Mouse (Mus musculus): ENCODE data around the gene Lmx1a. TPM values are rescaled to one million over a fixed set of nuclear protein-coding genes. Genes with fewer than 3 reads are reported as not detected.
A peak's percentile ranks its signal among the peaks of the same experiment; 100 is the strongest.

Gene Lmx1a
- polyA plus RNA-seq (2012; rRNA removed), result not detected in 2 replicates

GRCm38 (mm10) chr1:167689232-167689261 is at the start of gene Lmx1a:
TSS of gene Lmx1a (plus strand) at chr1:167689237.
- DNase-seq (ENCODE audit: extremely low spot score in 1 of 2, low spot score in 1 of 2), result no peak

- peak; percentile 53 to 96 for DNase-seq (ENCODE audit: extremely low spot score in 1 of 2, low spot score in 1 of 2)
Observed at GRCm38 (mm10) chr1:167644866-167645537, 44.0 kb upstream of the Lmx1a start.

GRCm38 (mm10) chr1:167648670-167649069 is 40.4 kb upstream of the Lmx1a start:
- no peak for DNase-seq (ENCODE audit: extremely low spot score in 1 of 2, low spot score in 1 of 2)

- DNase-seq (ENCODE audit: extremely low spot score in 1 of 2, low spot score in 1 of 2), result no peak
Observed at GRCm38 (mm10) chr1:167649122-167649633, 39.9 kb upstream of the Lmx1a start.

- DNase-seq (ENCODE audit: extremely low spot score in 1 of 2, low spot score in 1 of 2), result no peak
Observed at GRCm38 (mm10) chr1:167652336-167652735, 36.7 kb upstream of the Lmx1a start.

- no peak for DNase-seq (ENCODE audit: extremely low spot score in 1 of 2, low spot score in 1 of 2)
Observed at GRCm38 (mm10) chr1:167659065-167659464, 30.0 kb upstream of the Lmx1a start.

- DNase-seq (ENCODE audit: extremely low spot score in 1 of 2, low spot score in 1 of 2), result peak in 1 of 2 experiments; percentile 39
Observed at GRCm38 (mm10) chr1:167660521-167661101, 28.4 kb upstream of the Lmx1a start.

- DNase-seq (ENCODE audit: extremely low spot score in 1 of 2, low spot score in 1 of 2), result no peak
Observed at GRCm38 (mm10) chr1:167661123-167661522, 27.9 kb upstream of the Lmx1a start.

GRCm38 (mm10) chr1:167663136-167663535 is 25.9 kb upstream of the Lmx1a start:
- no peak for DNase-seq (ENCODE audit: extremely low spot score in 1 of 2, low spot score in 1 of 2)

- DNase-seq (ENCODE audit: extremely low spot score in 1 of 2, low spot score in 1 of 2), result peak; percentile 14 to 77
Observed at GRCm38 (mm10) chr1:167669796-167670195, 19.2 kb upstream of the Lmx1a start.

- DNase-seq (ENCODE audit: extremely low spot score in 1 of 2, low spot score in 1 of 2), result no peak
Observed at GRCm38 (mm10) chr1:167672433-167672987, 16.5 kb upstream of the Lmx1a start.

- DNase-seq (ENCODE audit: extremely low spot score in 1 of 2, low spot score in 1 of 2), result no peak
Observed at GRCm38 (mm10) chr1:167679061-167679460, 10.0 kb upstream of the Lmx1a start.

- no peak for DNase-seq (ENCODE audit: extremely low spot score in 1 of 2, low spot score in 1 of 2)
Observed at GRCm38 (mm10) chr1:167688001-167688346, 1.1 kb upstream of the Lmx1a start.

- DNase-seq (ENCODE audit: extremely low spot score in 1 of 2, low spot score in 1 of 2), result no peak
Observed at GRCm38 (mm10) chr1:167688347-167689231, 448 bp upstream of the Lmx1a start.

GRCm38 (mm10) chr1:167689262-167690137 is 463 bp downstream of the Lmx1a start:
- no peak for DNase-seq (ENCODE audit: extremely low spot score in 1 of 2, low spot score in 1 of 2)

- DNase-seq (ENCODE audit: extremely low spot score in 1 of 2, low spot score in 1 of 2), result no peak
Observed at GRCm38 (mm10) chr1:167690138-167690710, 1.2 kb downstream of the Lmx1a start.

- no peak for DNase-seq (ENCODE audit: extremely low spot score in 1 of 2, low spot score in 1 of 2)
Observed at GRCm38 (mm10) chr1:167690716-167691550, 1.9 kb downstream of the Lmx1a start.

- DNase-seq (ENCODE audit: extremely low spot score in 1 of 2, low spot score in 1 of 2), result peak in 1 of 2 experiments; percentile 11
Observed at GRCm38 (mm10) chr1:167691911-167692682, 3.1 kb downstream of the Lmx1a start.

- DNase-seq (ENCODE audit: extremely low spot score in 1 of 2, low spot score in 1 of 2), result no peak
Observed at GRCm38 (mm10) chr1:167692683-167693045, 3.6 kb downstream of the Lmx1a start.
